Mouse (Mus musculus): ENCODE data around the gene Tbc1d10b.
"Not testable (repeated sequence)": the region's sequence is repeated elsewhere in the genome, so short reads cannot be mapped to it uniquely, and the experiment has no call there.

The Tbc1d10b gene

DNA sequence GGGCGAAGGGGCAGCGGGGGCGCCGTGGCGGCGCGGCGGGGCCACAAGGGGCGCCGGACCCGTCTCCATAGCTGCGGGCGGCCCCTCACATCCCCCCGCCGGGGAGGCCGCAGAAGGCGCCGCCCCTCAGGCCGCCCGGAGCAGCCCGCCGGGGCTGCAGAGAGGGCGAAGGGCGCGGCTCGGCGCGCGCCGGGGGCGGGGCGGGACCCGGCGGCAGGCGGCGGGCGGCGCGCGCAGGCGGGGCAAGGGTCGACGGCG is at the start of gene Tbc1d10b:
Gene Tbc1d10b (minus strand): TSS at position 174 of the 258 bp plus-strand sequence.
- no peak for DNase-seq (ENCODE audit: low spot score)

GRCm38 (mm10) chr7:127256518-127256917 is 48.2 kb upstream of the Tbc1d10b start:
- no peak for DNase-seq (ENCODE audit: low spot score)

DNA sequence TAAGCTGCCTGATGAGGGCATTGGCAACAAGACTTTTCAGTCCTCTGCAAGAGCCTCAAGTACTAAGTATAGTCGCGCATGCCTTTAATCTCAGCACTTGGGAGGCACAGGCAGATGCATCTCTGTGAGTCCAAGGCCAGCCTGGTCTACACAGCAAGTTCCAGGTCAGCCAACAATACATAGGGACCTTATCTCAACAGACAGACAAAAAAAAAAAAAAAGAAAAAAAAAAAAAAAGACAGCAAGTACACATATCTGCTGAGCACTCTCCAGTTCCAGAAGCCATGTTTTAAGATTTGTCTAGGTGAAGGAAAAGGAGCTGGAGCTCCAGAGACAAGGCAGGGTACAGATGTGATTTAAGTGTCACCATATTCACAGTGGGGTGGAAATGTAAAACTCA is 47.7 kb upstream of the Tbc1d10b start:
- DNase-seq (ENCODE audit: low spot score) = no peak

DNA sequence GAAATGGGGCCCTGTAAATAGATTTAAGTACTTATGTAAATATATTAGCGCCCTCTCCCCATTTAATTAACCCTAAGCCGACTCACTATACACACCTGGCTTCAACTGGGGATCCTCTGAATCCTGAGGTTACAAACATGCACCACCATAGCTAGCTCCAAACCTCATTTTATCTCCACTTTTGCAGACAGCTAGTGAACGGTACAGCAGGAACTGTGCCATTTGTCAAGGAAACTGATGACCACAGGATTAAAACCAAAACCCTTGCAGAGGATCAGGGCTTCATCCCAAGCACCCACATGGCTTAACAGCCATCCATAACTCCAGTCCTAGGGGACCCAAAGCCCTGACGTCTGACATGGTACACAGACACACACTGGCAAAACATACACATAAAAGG is 46.7 kb upstream of the Tbc1d10b start:
- no peak for DNase-seq (ENCODE audit: low spot score)

- DNase-seq (ENCODE audit: low spot score) = peak; percentile 69
These were observed 45.8 kb upstream of the Tbc1d10b start for GRCm38 (mm10) chr7:127253821-127254769.

DNA sequence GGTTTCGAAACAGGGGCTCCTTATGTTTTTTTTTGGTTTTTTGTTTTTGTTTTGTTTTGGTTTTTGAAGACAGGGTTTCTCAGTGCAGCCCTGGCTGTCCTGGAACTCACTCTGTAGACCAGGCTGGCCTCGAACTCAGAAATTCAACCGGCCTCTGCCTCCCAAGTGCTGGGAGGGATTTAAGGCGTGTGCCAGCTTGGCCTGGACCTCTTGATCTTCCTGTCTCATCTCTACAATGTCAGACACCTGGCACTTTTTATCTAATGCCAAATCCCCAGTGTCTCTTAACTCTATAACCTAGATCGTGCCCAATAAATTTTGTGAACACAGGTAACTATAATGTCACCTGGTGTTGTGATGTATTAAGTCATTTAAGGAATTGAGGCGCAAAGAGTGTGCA is 45.1 kb upstream of the Tbc1d10b start:
- DNase-seq (ENCODE audit: low spot score) = no peak

DNA sequence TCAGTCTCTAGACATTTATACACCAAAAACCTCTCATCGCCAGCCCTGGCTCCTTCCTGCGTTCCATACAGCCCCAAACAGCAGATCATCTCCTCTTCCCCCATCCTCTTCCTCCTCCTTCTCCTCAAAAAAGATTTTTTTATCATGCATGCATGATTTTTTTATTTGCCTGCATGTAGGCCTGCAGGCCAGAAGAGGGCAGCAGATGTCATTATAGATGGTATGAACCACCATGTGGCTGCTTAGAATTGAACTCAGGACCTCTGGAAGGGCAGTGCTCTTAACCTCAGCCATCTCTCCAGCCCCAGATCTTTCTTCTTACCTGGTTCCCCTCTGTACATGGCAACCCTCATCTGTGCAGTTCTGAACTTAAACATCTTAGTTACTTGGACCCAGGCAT is 44.1 kb upstream of the Tbc1d10b start:
- DNase-seq (ENCODE audit: low spot score) = no peak

DNA sequence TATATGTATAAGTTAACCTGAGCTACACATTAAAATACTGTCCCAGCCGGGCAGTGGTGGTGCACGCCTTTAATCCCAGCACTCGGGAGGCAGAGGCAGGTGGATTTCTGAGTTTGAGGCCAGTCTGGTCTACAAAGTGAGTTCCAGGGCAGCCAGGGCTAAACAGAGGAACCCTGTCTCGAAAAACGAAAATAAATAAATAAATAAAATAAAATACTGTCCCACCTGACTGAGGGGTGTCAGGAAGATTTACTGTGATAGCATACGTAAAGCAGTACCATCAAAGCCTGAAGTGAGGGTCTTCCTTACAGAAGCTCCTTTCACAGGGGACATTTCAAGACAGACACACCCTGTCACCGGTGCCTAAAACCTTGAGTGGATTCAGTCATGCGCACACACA is 42.2 kb upstream of the Tbc1d10b start:
- not testable (repeated sequence) for DNase-seq (ENCODE audit: low spot score)

- no peak for DNase-seq (ENCODE audit: low spot score)
These were observed 36.6 kb upstream of the Tbc1d10b start for GRCm38 (mm10) chr7:127244658-127245510.

GRCm38 (mm10) chr7:127243870-127244657 is 35.8 kb upstream of the Tbc1d10b start, which contains the start of gene Zfp771:
Gene Zfp771 (plus strand): TSS chr7:127244274.
- DNase-seq (ENCODE audit: low spot score) = peak; percentile 76

DNA sequence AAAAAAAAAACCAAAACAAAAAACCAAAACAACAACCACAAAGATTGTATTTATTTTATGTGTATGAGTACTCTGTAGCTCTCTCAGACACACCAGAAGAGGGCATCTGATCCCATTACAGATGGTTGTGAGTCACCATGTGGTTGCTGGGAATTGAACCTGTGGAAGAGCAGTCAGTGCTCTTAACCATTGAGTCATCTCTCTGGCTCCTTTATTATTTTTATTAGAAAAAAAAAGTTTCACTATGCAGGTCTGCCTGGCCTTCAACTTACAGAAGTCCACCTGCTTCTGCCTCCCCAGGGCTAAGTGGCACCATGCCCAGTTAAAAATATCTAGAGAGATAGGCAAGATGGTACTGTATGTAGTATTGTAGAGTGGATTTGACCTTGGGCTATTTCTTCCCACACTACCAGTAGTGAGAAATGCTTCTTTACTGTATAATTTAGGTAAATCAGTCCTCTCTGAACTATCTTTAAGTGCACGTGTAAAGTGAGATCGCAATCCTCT is 35.1 kb upstream of the Tbc1d10b start:
- no peak for DNase-seq (ENCODE audit: low spot score)

DNA sequence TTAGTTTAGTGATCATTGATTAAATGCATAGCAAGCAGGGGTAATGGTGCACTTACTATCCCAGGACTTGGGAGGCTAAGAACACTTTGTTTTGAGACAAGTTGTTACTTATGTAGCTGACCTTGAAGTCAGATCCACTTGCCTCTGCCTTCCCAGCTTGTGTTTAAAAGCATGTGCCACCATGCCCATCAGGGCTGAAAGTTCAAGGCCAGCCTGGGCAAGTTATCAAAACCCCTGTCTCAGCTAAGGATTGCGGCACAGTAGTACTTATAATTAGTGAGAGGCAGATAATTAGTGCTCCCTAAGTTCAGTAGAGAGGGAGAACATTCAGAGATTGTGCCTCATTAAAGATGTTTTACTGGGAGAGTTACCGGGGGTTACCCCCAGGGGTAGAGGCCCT is 26.5 kb upstream of the Tbc1d10b start:
- no peak for DNase-seq (ENCODE audit: low spot score)

DNA sequence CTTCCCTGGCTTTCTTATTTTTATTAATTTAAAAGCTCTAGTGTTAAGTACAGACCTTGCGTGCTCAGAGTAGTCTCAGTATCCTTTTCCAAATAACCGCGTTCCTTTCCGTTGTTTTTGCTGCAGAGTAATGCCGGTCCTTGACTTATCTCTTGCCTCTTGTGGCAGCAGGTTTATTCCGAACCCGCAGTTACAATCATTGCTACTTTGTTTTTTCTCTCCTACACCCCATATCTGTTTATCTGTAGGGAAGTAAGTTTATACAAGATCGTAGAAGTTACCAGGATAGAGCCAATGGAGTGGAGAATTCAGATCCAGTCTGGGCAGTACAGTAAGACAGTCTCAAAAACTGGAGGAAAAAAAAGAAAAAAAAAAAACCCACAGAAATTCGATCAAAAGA is 25.5 kb upstream of the Tbc1d10b start:
- DNase-seq (ENCODE audit: low spot score) = no peak

GRCm38 (mm10) chr7:127233368-127233749 is 25.1 kb upstream of the Tbc1d10b start:
- no peak for DNase-seq (ENCODE audit: low spot score)

DNA sequence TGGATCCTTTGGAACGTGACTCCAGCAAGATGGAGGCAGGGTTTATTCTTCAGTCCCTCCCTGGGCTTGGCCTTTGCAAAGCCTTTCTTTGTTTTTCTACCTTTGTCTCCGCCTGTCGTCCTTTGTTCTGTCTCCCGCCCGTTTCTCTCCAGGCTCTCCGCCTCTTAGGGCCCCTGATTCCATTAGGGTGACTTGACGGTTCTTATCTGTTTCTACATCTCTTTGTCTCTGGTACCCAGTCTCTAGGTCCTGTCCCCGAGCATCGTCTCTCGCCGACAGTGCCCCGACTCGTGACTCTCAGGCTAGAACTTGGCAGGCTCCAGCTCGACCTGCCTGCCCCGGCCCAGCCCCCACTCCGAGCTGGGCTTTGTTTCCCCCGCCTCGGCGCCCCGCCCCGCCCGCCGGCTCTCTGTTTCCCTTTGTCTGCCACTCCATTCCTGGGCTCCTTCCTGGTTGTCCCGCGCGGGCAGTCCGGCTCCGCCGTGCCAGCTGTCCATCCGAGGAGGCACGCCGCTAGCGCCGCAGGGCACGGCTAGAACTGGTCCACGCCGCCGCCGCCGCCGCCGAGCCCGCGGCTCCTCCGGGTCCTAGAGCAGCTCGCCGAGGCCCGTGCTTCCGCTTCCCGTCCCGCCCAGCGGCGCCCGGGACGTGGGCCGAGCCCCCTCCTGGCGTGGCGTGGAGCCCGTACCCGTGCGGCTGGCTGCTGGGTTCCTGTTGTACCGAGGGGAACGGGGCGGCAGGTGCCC is 24.5 kb upstream of the Tbc1d10b start, which contains the start of the genes Zfp553 and Sept1:
Gene Zfp553 (plus strand): TSS at position 440 of the 746 bp plus-strand sequence.
Gene Sept1 (minus strand): TSS at position 509 of the 746 bp plus-strand sequence.
- DNase-seq (ENCODE audit: low spot score) = no peak

- DNase-seq (ENCODE audit: low spot score) = no peak
These were observed 23.8 kb upstream of the Tbc1d10b start for GRCm38 (mm10) chr7:127231826-127232621.

DNA sequence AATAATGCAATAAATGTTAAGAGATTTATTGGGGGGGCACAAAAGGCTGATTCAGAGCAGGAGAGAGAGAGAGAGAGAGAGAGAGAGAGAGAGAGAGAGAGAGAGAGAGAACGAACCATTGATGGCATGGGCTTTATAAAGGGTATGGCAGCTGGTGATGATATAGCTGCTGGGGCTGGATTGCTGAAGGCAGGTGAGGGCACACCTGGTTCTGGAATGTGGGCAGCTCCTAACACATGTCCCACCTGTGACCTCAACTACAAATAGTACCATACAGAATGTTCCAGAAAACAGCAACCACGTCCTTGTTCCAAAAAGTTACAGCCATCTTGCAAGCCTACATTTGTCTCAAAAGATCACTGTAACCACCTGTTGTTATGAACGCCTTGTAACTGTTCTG is 23.1 kb upstream of the Tbc1d10b start:
- no peak for DNase-seq (ENCODE audit: low spot score)

GRCm38 (mm10) chr7:127228615-127229303 is 20.5 kb upstream of the Tbc1d10b start:
- no peak for DNase-seq (ENCODE audit: low spot score)

DNA sequence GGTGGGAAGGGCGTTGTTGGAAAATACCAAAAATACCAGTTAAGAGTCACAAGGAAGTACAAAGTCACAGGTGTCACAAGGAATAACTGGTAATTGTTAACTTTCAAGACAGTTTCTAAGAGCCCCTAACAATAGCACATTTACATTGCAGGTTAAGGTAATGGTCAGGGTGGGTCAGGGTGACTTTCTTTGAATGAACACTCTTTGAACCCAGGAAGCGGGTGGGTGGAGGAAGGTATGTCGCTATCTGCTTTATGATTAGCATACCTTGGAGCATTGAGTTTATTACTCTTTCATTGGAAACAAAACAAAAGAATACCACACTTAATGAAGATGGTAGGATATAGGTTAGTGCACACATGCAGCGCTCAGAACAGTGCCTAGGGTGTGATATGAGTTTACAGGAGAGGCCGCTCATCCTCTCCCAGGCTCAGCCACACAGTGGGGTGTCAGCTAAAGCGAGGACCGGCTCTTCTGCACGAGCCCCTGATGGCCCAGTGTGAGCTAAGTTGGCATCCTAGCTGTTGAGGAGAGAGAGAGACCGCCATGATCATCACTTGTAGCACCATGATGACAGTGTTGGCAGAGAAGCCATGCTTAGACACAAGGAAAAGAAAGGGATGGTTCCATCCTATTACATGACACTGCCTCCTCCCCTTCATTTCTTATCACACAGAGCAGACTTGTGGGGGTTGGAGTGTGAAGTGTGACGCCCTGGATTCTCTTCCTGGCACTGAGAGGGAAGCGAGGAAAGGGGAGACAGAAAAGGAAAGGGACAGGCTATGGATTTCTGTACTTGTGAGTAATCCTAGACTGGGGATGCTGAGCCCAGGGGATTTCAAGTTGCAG is 17.1 kb upstream of the Tbc1d10b start:
- DNase-seq (ENCODE audit: low spot score) = no peak
